Mouse (Mus musculus) heart, embryonic 11.5 days (tissue): ENCODE data around the gene Cipc. TPM values are rescaled to one million over a fixed set of nuclear protein-coding genes. Genes with fewer than 3 reads are reported as not detected.

Experiments
- ATAC-seq: fragments of 200-750 bp; cut with Nextera tagmentation; replicated peaks from 2 replicates; pipeline ENCODE4 v1.8.0; 2017; ENCODE audit warnings: moderate library complexity; ENCODE audit not compliant: insufficient number of reproducible peaks, low FRiP score, low TSS enrichment
- H3K27ac ChIP-seq: fragments of 300-500 bp; sonication (generic); 2 replicates; pipeline ENCODE4 v1.5.1; 2014; ENCODE audit warnings: mild to moderate bottlenecking, low read depth, low read length
- H3K27me3 ChIP-seq: fragments of 300-500 bp; sonication (generic); 2 replicates; pipeline ENCODE4 v1.6.1; 2014; ENCODE audit warnings: mild to moderate bottlenecking, low read length, mixed read lengths; ENCODE audit not compliant: control insufficient read depth, insufficient read depth
- H3K36me3 ChIP-seq: fragments of 300-500 bp; sonication (generic); 2 replicates; pipeline ENCODE4 v1.6.1; 2014; ENCODE audit warnings: mild to moderate bottlenecking, low read length, moderate library complexity, mixed read lengths; ENCODE audit not compliant: control insufficient read depth, insufficient read depth
- H3K4me1 ChIP-seq: fragments of 300-500 bp; sonication (generic); 2 replicates; pipeline ENCODE4 v1.6.1; 2014; ENCODE audit warnings: low read length; ENCODE audit not compliant: control insufficient read depth, insufficient read depth
- H3K4me2 ChIP-seq: fragments of 300-500 bp; sonication (generic); 2 replicates; pipeline ENCODE4 v1.6.1; 2014; ENCODE audit warnings: mild to moderate bottlenecking, moderate library complexity
- H3K4me3 ChIP-seq: fragments of 300-500 bp; sonication (generic); 2 replicates; pipeline ENCODE4 v1.5.1; 2014; ENCODE audit warnings: low read depth, low read length
- H3K9ac ChIP-seq: fragments of 300-500 bp; sonication (generic); 2 replicates; pipeline ENCODE4 v1.6.1; 2014; ENCODE audit warnings: mild to moderate bottlenecking, low read depth, low read length, moderate library complexity
- H3K9me3 ChIP-seq: fragments of 300-500 bp; sonication (generic); replicated peaks from 2 replicates; pipeline ENCODE4 v1.6.1; 2016; ENCODE audit warnings: low read length; ENCODE audit not compliant: control insufficient read depth
- WGBS: fragments of 180-500 bp; shearing (Covaris S2); extraction: QIAGEN DNeasy Blood & Tissue Kit; methylation state at CpG from one replicate; pipeline ENCODE4 v1.1.7; 2014; ENCODE audit not compliant: insufficient replicate concordance; 5-methylcytosine and 5-hydroxymethylcytosine counted together
- polyA plus RNA-seq: library from polyadenylated mRNA; unstranded; fragments of >200 nt; fragmentation: Nextera tagmentation; extraction: Ambion mirVana; gene quantifications from 2 replicates; pipeline ENCODE4 v1.2.1, GENCODE M21; 2014

The Cipc gene
- polyA plus RNA-seq, 1 experiment from 2014 or later = 26.7 TPM

- H3K27ac ChIP-seq = no peak overlapping the region
- peaks cover 11% of the 10 kb centered on the region for H3K27me3 ChIP-seq
- 8% methylated on average over 39 of the region's 40 CpGs for WGBS
- no peaks in the 10 kb centered on the region for H3K36me3 ChIP-seq
- peak overlapping the region; percentile 47; the same call in 1 of the 2 replicates for H3K9ac ChIP-seq
- no peaks in the 10 kb centered on the region for H3K9me3 ChIP-seq
- ATAC-seq = peak; percentile 19; the same call in 1 of the 2 replicates
- H3K4me2 ChIP-seq = peak overlapping the region; percentile 61
- H3K4me1 ChIP-seq = peaks cover 23% of the 10 kb centered on the region
- H3K4me3 ChIP-seq = peak overlapping the region; percentile 31
Observed at GRCm38 (mm10) chr12:86974387-86975288, 27.8 kb downstream of the Cipc start.

GRCm38 (mm10) chr12:86975761-86976160 lies 28.9 kb downstream of the Cipc start:
- Histone ChIP-seq H3K36me3 (no peaks in the 10 kb centered on the region), H3K4me2 (no peak overlapping the region), H3K4me1 (peaks cover 23% of the 10 kb centered on the region), H3K9me3 (no peaks in the 10 kb centered on the region), H3K9ac (no peak overlapping the region), H3K27ac (no peak overlapping the region), H3K27me3 (peaks cover 17% of the 10 kb centered on the region), H3K4me3 (no peak overlapping the region)
- WGBS = 51% methylated on average over 10 of the region's 10 CpGs
- ATAC-seq = no peak

- H3K9ac ChIP-seq = no peak overlapping the region
- H3K27me3 ChIP-seq = peaks cover 24% of the 10 kb centered on the region
- no peak for ATAC-seq
- no peak overlapping the region for H3K27ac ChIP-seq
- H3K36me3 ChIP-seq = no peaks in the 10 kb centered on the region
- H3K4me2 ChIP-seq = no peak overlapping the region
- H3K4me1 ChIP-seq = peaks cover 23% of the 10 kb centered on the region
- no peak overlapping the region for H3K4me3 ChIP-seq
- no peaks in the 10 kb centered on the region for H3K9me3 ChIP-seq
- WGBS = 54% methylated on average over 6 of the region's 6 CpGs
Observed at GRCm38 (mm10) chr12:86976511-86977168, 29.8 kb downstream of the Cipc start.

- H3K27me3 ChIP-seq = peaks cover 34% of the 10 kb centered on the region
- 24% methylated on average over 15 of the region's 15 CpGs for WGBS
- H3K9me3 ChIP-seq = no peaks in the 10 kb centered on the region
- no peak overlapping the region for H3K27ac ChIP-seq
- no peaks in the 10 kb centered on the region for H3K36me3 ChIP-seq
- no peak overlapping the region for H3K9ac ChIP-seq
- peaks cover 21% of the 10 kb centered on the region for H3K4me1 ChIP-seq
- H3K4me3 ChIP-seq = no peak overlapping the region
- ATAC-seq = no peak
- no peak overlapping the region for H3K4me2 ChIP-seq
Observed at GRCm38 (mm10) chr12:86977833-86978232, 31.0 kb downstream of the Cipc start.

GRCm38 (mm10) chr12:86981180-86981579 lies 34.3 kb downstream of the Cipc start:
- H3K36me3 ChIP-seq = no peaks in the 10 kb centered on the region
- H3K27me3 ChIP-seq = peaks cover 62% of the 10 kb centered on the region
- H3K9ac ChIP-seq = no peak overlapping the region
- no peak overlapping the region for H3K27ac ChIP-seq
- no peaks in the 10 kb centered on the region for H3K9me3 ChIP-seq
- H3K4me3 ChIP-seq = no peak overlapping the region
- WGBS = 22% methylated on average over 9 of the region's 9 CpGs
- H3K4me2 ChIP-seq = no peak overlapping the region
- no peak for ATAC-seq
- H3K4me1 ChIP-seq = no peaks in the 10 kb centered on the region

- no peak overlapping the region for H3K4me3 ChIP-seq
- WGBS = 3% methylated on average over 27 of the region's 28 CpGs
- H3K9me3 ChIP-seq = no peaks in the 10 kb centered on the region
- H3K36me3 ChIP-seq = no peaks in the 10 kb centered on the region
- no peak overlapping the region for H3K9ac ChIP-seq
- no peak overlapping the region for H3K27ac ChIP-seq
- H3K4me2 ChIP-seq = peak overlapping the region; percentile 40
- H3K27me3 ChIP-seq = peaks cover 79% of the 10 kb centered on the region
- H3K4me1 ChIP-seq = no peaks in the 10 kb centered on the region
- ATAC-seq = no peak
Observed at GRCm38 (mm10) chr12:86983470-86984193, 36.8 kb downstream of the Cipc start.

- no peak for ATAC-seq
- 4% methylated on average over 6 of the region's 6 CpGs for WGBS
- Histone ChIP-seq H3K4me3 (no peak overlapping the region), H3K27ac (no peak overlapping the region), H3K9me3 (no peaks in the 10 kb centered on the region), H3K4me2 (no peak overlapping the region), H3K36me3 (no peaks in the 10 kb centered on the region), H3K4me1 (no peaks in the 10 kb centered on the region), H3K27me3 (peaks cover 81% of the 10 kb centered on the region), H3K9ac (no peak overlapping the region)
Observed at GRCm38 (mm10) chr12:86984194-86984555, 37.3 kb downstream of the Cipc start.

- Histone ChIP-seq H3K9ac (no peak overlapping the region), H3K36me3 (no peaks in the 10 kb centered on the region), H3K4me3 (no peak overlapping the region), H3K27me3 (peaks cover 92% of the 10 kb centered on the region), H3K4me2 (no peak overlapping the region), H3K9me3 (no peaks in the 10 kb centered on the region), H3K27ac (no peak overlapping the region), H3K4me1 (peaks cover 8% of the 10 kb centered on the region)
- no peak for ATAC-seq
- WGBS = 71% methylated on average over 4 of the region's 4 CpGs
Observed at GRCm38 (mm10) chr12:86986562-86986961, 39.7 kb downstream of the Cipc start.
